Mouse (Mus musculus) ES-Bruce4 (cell line): Measurements from ENCODE around the gene Slc12a9. TPM values are rescaled to one million over a fixed set of nuclear protein-coding genes. Genes with fewer than 3 reads are reported as not detected.

ENCODE experiments used
- H3K27ac ChIP-seq: 2 replicates; pipeline ENCODE4 v1.5.1; 2012; ENCODE audit warnings: low read length, inconsistent platforms; ENCODE audit not compliant: insufficient read depth
- H3K27me3 ChIP-seq: 2 replicates; pipeline ENCODE4 v1.6.1; 2012; ENCODE audit warnings: mild to moderate bottlenecking, low read length, inconsistent platforms; ENCODE audit not compliant: control insufficient read depth, poor library complexity, insufficient read depth, severe bottlenecking
- H3K36me3 ChIP-seq: 2 replicates; pipeline ENCODE4 v1.6.1; 2012; ENCODE audit warnings: inconsistent platforms, mild to moderate bottlenecking, low read length, moderate library complexity; ENCODE audit not compliant: control insufficient read depth, poor library complexity, insufficient read depth, severe bottlenecking
- H3K4me1 ChIP-seq: one replicate; pipeline ENCODE4 v1.8.1; 2011; ENCODE audit warnings: low read length; ENCODE audit not compliant: control insufficient read depth, insufficient read depth
- H3K4me3 ChIP-seq: 2 replicates; pipeline ENCODE4 v1.5.1; 2011; ENCODE audit warnings: low read depth, mild to moderate bottlenecking, low read length
- H3K9ac ChIP-seq: 2 replicates; pipeline ENCODE4 v1.6.1; 2012; ENCODE audit warnings: low read depth, mild to moderate bottlenecking, inconsistent platforms; ENCODE audit not compliant: poor library complexity, severe bottlenecking
- H3K9me3 ChIP-seq: replicated peaks from 2 replicates; pipeline ENCODE4 v1.6.1; 2012; ENCODE audit warnings: mild to moderate bottlenecking, low read length, inconsistent platforms; ENCODE audit not compliant: control insufficient read depth, poor library complexity, insufficient read depth, severe bottlenecking
- CTCF ChIP-seq: IDR thresholded peaks from one replicate; pipeline ENCODE4 v1.8.1; 2011; ENCODE audit warnings: low read depth, low read length
- EP300 ChIP-seq: IDR thresholded peaks from 2 replicates; pipeline ENCODE4 v1.6.1; 2011; ENCODE audit warnings: low read depth, low read length; ENCODE audit not compliant: insufficient read depth
- POLR2A ChIP-seq: IDR thresholded peaks from one replicate; pipeline ENCODE4 v1.8.1; 2011; ENCODE audit warnings: low read length; ENCODE audit not compliant: insufficient read depth
- polyA plus RNA-seq: library from polyadenylated mRNA; stranded (reverse); fragments of >200 nt; gene quantifications from 2 replicates; pipeline ENCODE4 v1.2.4, GENCODE M21; 2011; ENCODE audit warnings: low read depth; ENCODE audit not compliant: missing spikeins, insufficient read depth, insufficient read length

The Slc12a9 gene
- polyA plus RNA-seq, 1 experiment = 8.8 TPM

GRCm38 (mm10) chr5:137352011-137352975, 18.9 kb upstream of the Slc12a9 start:
- Histone ChIP-seq H3K9ac (no peak overlapping the region), H3K27ac (peak overlapping the region; percentile 60), H3K9me3 (no peaks in the 10 kb centered on the region), H3K4me3 (peak overlapping the region; percentile 44), H3K4me1 (no peaks in the 10 kb centered on the region), H3K36me3 (0 out of 2 replicates have a peak, but pooled peaks cover 3% of the 10 kb centered on the region), H3K27me3 (no peaks in the 10 kb centered on the region)
- TF ChIP-seq CTCF = no peak
- no peak for TF ChIP-seq POLR2A
- peak; percentile 61; the same call in 1 of the 2 replicates for TF ChIP-seq EP300

GRCm38 (mm10) chr5:137351394-137351793, 18.0 kb upstream of the Slc12a9 start:
- Histone ChIP-seq H3K27ac (peak overlapping the region; percentile 60), H3K4me3 (peak overlapping the region; percentile 77), H3K9ac (0 out of 2 replicates have a peak overlapping the region, but pooled peaks have one; percentile 89), H3K4me1 (no peaks in the 10 kb centered on the region), H3K36me3 (0 out of 2 replicates have a peak, but pooled peaks cover 3% of the 10 kb centered on the region), H3K9me3 (no peaks in the 10 kb centered on the region), H3K27me3 (no peaks in the 10 kb centered on the region)
- TF ChIP-seq EP300 (no peak), CTCF (no peak), POLR2A (no peak)

GRCm38 (mm10) chr5:137351058-137351380, 17.6 kb upstream of the Slc12a9 start:
- Histone ChIP-seq H3K27ac (no peak overlapping the region), H3K27me3 (no peaks in the 10 kb centered on the region), H3K9me3 (no peaks in the 10 kb centered on the region), H3K4me3 (peak overlapping the region; percentile 77), H3K36me3 (no peaks in the 10 kb centered on the region), H3K4me1 (no peaks in the 10 kb centered on the region), H3K9ac (peak overlapping the region; percentile 89)
- TF ChIP-seq EP300 = no peak
- TF ChIP-seq CTCF = no peak

GRCm38 (mm10) chr5:137350205-137351057, 17.0 kb upstream of the Slc12a9 start:
- Histone ChIP-seq H3K4me3 (peak overlapping the region; percentile 77), H3K4me1 (no peaks in the 10 kb centered on the region), H3K9ac (peak overlapping the region; percentile 89), H3K27me3 (no peaks in the 10 kb centered on the region), H3K27ac (no peak overlapping the region), H3K9me3 (no peaks in the 10 kb centered on the region), H3K36me3 (no peaks in the 10 kb centered on the region)
- TF ChIP-seq CTCF (no peak), EP300 (no peak), POLR2A (no peak)

- peak; percentile 7 for TF ChIP-seq CTCF
- 0 out of 2 replicates have a peak, but pooled peaks have one; percentile 41 for TF ChIP-seq EP300
- peak; percentile 58 for TF ChIP-seq POLR2A
- no peaks in the 10 kb centered on the region for H3K4me1 ChIP-seq
- no peaks in the 10 kb centered on the region for H3K27me3 ChIP-seq
- H3K27ac ChIP-seq = peak within 1 kb of the TSS; percentile 85
- no peaks in the 10 kb centered on the region for H3K9me3 ChIP-seq
- H3K36me3 ChIP-seq = no peaks in the 10 kb centered on the region
- H3K9ac ChIP-seq = peak within 1 kb of the TSS; percentile 89
- peak within 1 kb of the TSS; percentile 77 for H3K4me3 ChIP-seq
Measured at GRCm38 (mm10) chr5:137349384-137350204, 16.2 kb upstream of the Slc12a9 start, which contains the start of gene Ephb4. Gene Ephb4 (plus strand): TSS chr5:137350109.
